ENCODE assay signal across 29 mouse cellular contexts in the genomic region with DNA sequence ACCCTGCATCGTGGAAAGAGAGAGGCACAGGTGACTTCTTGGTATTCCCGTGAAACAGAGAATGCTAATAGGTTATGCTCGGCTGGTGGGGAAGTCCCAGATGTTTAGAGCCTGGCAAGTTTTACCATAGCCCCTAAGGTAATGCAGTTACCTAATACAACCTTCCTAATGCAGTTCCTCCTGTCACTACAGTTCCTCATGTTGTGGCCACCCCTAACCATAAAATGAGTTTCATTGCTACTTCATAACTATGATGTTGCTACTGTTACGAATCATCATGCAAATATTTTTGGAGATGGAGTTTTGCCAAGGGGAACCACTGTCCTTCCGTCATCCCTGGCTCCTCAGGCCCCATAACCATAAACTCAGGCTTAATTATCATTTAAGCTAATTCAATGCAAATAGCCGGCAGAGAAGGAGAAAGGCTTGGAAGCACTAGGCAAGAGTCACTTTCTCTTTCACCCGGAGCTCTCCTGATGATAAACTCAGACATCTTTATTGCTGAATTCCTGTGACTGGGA. TPM values are rescaled to one million over a fixed set of nuclear protein-coding genes. Genes with fewer than 3 reads are reported as not detected.
DNase-seq lines count a peak whose midpoint lies in the region; ATAC-seq and TF ChIP-seq lines count a peak whose summit lies in the region.
"Had no signal": no experiment of that assay in that cellular context is flagged by ENCODE, and none has a peak within 500 bp of the region (broad histone marks: within the 10 kb centered on the region; RNA-seq: fewer than 3 reads in every experiment).

No protein-coding gene starts in this region.

- peak overlapping the region; percentile 10 for H3K4me3 ChIP-seq in megakaryocyte, embryonic 14.5 days (replicated peaks)
- no peak overlapping the region for H3K4me3 ChIP-seq in layer of hippocampus, adult 2 months
- H3K4me3 ChIP-seq: embryonic facial prominence, embryonic 10.5 days; embryonic facial prominence, embryonic 13.5 days; erythroblast, embryonic 14.5 days; forebrain, embryonic 12.5 days; forebrain, embryonic 15.5 days; heart, adult 2 months; heart, embryonic 10.5 days; heart, embryonic 13.5 days; hindbrain, embryonic 12.5 days; hindbrain, embryonic 15.5 days had no signal

- H3K9me3 ChIP-seq in megakaryocyte, embryonic 14.5 days, result no peaks in the 10 kb centered on the region
- H3K9me3 ChIP-seq: embryonic facial prominence, embryonic 10.5 days; embryonic facial prominence, embryonic 13.5 days; forebrain, embryonic 12.5 days; forebrain, embryonic 15.5 days; heart, embryonic 10.5 days; heart, embryonic 13.5 days; hindbrain, embryonic 12.5 days; hindbrain, embryonic 15.5 days had no signal

- DNase-seq in Muller cell, postnatal 12 days (ENCODE audit: inconsistent ontology term), result peak; percentile 59
- no peak for DNase-seq in right cerebral cortex, adult 18-20 months
- DNase-seq in layer of hippocampus, adult 2 months (ENCODE audit: low spot score in 2 of 2), result no peak
- no peak for DNase-seq in layer of hippocampus, adult 8-10 months (ENCODE audit: low spot score in 2 of 2)
- DNase-seq in lung, adult 18-20 months, result no peak
- DNase-seq: adrenal gland, adult 8-10 months; adrenal gland, postnatal 25 days; B cell, adult 2 months; cerebellum, adult 11-12 months; cerebellum, adult 9-11 months; cerebellum, postnatal 25 days; embryo, embryonic 11 days; gastrocnemius, postnatal 25 days; heart, adult 2 months; heart, postnatal 14 days; heart, postnatal 4 days had no signal

- H3K27ac ChIP-seq in layer of hippocampus, adult 2 months, result no peak overlapping the region
- H3K27ac ChIP-seq: embryonic facial prominence, embryonic 10.5 days; embryonic facial prominence, embryonic 13.5 days; forebrain, embryonic 12.5 days; forebrain, embryonic 15.5 days; heart, adult 2 months; heart, embryonic 10.5 days; heart, embryonic 13.5 days; hindbrain, embryonic 12.5 days; hindbrain, embryonic 15.5 days had no signal

- peaks cover 54% of the 10 kb centered on the region for H3K27me3 ChIP-seq in megakaryocyte, embryonic 14.5 days (replicated peaks)
- H3K27me3 ChIP-seq: embryonic facial prominence, embryonic 13.5 days; forebrain, embryonic 12.5 days; forebrain, embryonic 15.5 days; heart, embryonic 13.5 days; hindbrain, embryonic 12.5 days; hindbrain, embryonic 15.5 days had no signal

- H3K36me3 ChIP-seq in megakaryocyte, embryonic 14.5 days (replicated peaks; ENCODE audit: low read length), result no peaks in the 10 kb centered on the region
- H3K36me3 ChIP-seq: embryonic facial prominence, embryonic 10.5 days; embryonic facial prominence, embryonic 13.5 days; forebrain, embryonic 12.5 days; forebrain, embryonic 15.5 days; heart, embryonic 10.5 days; heart, embryonic 13.5 days; hindbrain, embryonic 12.5 days; hindbrain, embryonic 15.5 days had no signal

- peak; percentile 61 to 65 for ATAC-seq in hematopoietic stem cell, adult 5-6 weeks (replicated peaks in 1 of 2; ENCODE audit: insufficient read depth in 1 of 2, low FRiP score in 2 of 2, low TSS enrichment in 1 of 2, low read depth in 1 of 2, poor library complexity in 2 of 2, severe bottlenecking in 2 of 2)
- ATAC-seq: activated CD4-positive, CD25-positive, alpha-beta regulatory T cell, adult 4 months; forebrain, embryonic 15.5 days had no signal

- TF ChIP-seq CTCF in layer of hippocampus, adult 2 months (conservative IDR thresholded peaks at IDR 0.05), result no peak

- H3K4me1 ChIP-seq in megakaryocyte, embryonic 14.5 days, result peaks cover 10% of the 10 kb centered on the region; the same call in 1 of the 2 replicates
- H3K4me1 ChIP-seq: forebrain, embryonic 12.5 days; forebrain, embryonic 15.5 days had no signal

RNA-seq across cellular contexts. Expression of a gene that starts 53.9 kb away (rescaled TPM):
- 0.38 and 0.55 TPM in 2 replicates for total RNA-seq in hematopoietic stem cell, adult 5-6 weeks (2017)
- polyA plus RNA-seq in megakaryocyte, embryonic 14.5 days (2012; ENCODE audit: insufficient read depth, low replicate concordance), result not detected in 2 replicates
- total RNA-seq in layer of hippocampus, adult 2 months (2021), result 100 to 1,000 TPM; 103 to 108 TPM
- total RNA-seq in layer of hippocampus, adult 8-10 months (2022), result 100 to 1,000 TPM in 3 of 4 experiments, 10 to 100 TPM in 1; 98.6 to 111 (median 105) TPM
- total RNA-seq: MEL had no signal

RNA-seq across cellular contexts. Expression of a gene that starts 59.2 kb away (rescaled TPM):
- total RNA-seq in hematopoietic stem cell, adult 5-6 weeks (2017), result 38.6 and 51.2 TPM in 2 replicates
- 3.1 and 5.8 TPM in 2 replicates for polyA plus RNA-seq in megakaryocyte, embryonic 14.5 days (2012; ENCODE audit: insufficient read depth, low replicate concordance)
- 10 to 100 TPM; 43.7 to 47.1 TPM for total RNA-seq in layer of hippocampus, adult 2 months (2021)
- total RNA-seq in layer of hippocampus, adult 8-10 months (2022), result 10 to 100 TPM; 40.4 to 46.2 (median 43.4) TPM

Comparison
In these comparisons a context has a peak if more than half of its experiments do, and no peak if none do; other contexts are left out.
1. RNA of a gene that starts 53.9 kb away (total RNA-seq): 103 to 108 TPM in layer of hippocampus, adult 2 months and 98.6 to 111 TPM in layer of hippocampus, adult 8-10 months; 0.38 to 0.55 TPM in hematopoietic stem cell, adult 5-6 weeks; every median in the first group is over 10 times any median in the second.